Mouse (Mus musculus) gastrocnemius, adult 18-20 months (tissue): ENCODE data around the gene Cenpe. TPM values are rescaled to one million over a fixed set of nuclear protein-coding genes. Genes with fewer than 3 reads are reported as not detected.

Experiments
- DNase-seq: peaks from one replicate; pipeline ENCODE4 v3.0.0; 2021; ENCODE audit warnings: low spot score
- total RNA-seq, 2 experiments: library from RNA; stranded (reverse); gene quantifications; 2 replicates each; pipeline ENCODE4 v1.2.3; 2021

The Cenpe gene
- total RNA-seq, 2 experiments from 2014 or later: 0.05 to 0.14 TPM

GRCm38 (mm10) chr3:135280669-135281415 is 68.5 kb downstream of the Cenpe start, which contains the start of gene Bdh2:
Bdh2 (plus strand) TSS chr3:135281221.
- DNase-seq: peak; percentile 80

GRCm38 (mm10) chr3:135281701-135282100 is 69.4 kb downstream of the Cenpe start:
- DNase-seq: no peak

- no peak for DNase-seq
These were observed 72.9 kb downstream of the Cenpe start for GRCm38 (mm10) chr3:135285256-135285655.

GRCm38 (mm10) chr3:135285807-135286206 is 73.5 kb downstream of the Cenpe start:
- no peak for DNase-seq

- DNase-seq: no peak
These were observed 75.9 kb downstream of the Cenpe start for GRCm38 (mm10) chr3:135288138-135288750.

- no peak for DNase-seq
These were observed 76.8 kb downstream of the Cenpe start for GRCm38 (mm10) chr3:135289148-135289547.

GRCm38 (mm10) chr3:135290249-135290894 is 78.0 kb downstream of the Cenpe start:
- DNase-seq: peak; percentile 17

GRCm38 (mm10) chr3:135293703-135294102 is 81.4 kb downstream of the Cenpe start:
- no peak for DNase-seq

- DNase-seq: no peak
These were observed 83.2 kb downstream of the Cenpe start for GRCm38 (mm10) chr3:135295559-135295958.

GRCm38 (mm10) chr3:135298560-135298959 is 86.2 kb downstream of the Cenpe start:
- peak; percentile 12 for DNase-seq

GRCm38 (mm10) chr3:135300081-135300480 is 87.7 kb downstream of the Cenpe start:
- no peak for DNase-seq

- no peak for DNase-seq
These were observed 91.7 kb downstream of the Cenpe start for GRCm38 (mm10) chr3:135304060-135304459.

GRCm38 (mm10) chr3:135304566-135304965 is 92.2 kb downstream of the Cenpe start:
- DNase-seq: no peak

GRCm38 (mm10) chr3:135307411-135308259 is 95.3 kb downstream of the Cenpe start, which contains the start of gene Slc9b2:
Slc9b2 (plus strand) TSS chr3:135307700.
- DNase-seq: no peak

- no peak for DNase-seq
These were observed 100.7 kb downstream of the Cenpe start for GRCm38 (mm10) chr3:135312916-135313491.

- DNase-seq: no peak
These were observed 101.4 kb downstream of the Cenpe start for GRCm38 (mm10) chr3:135313727-135314126.

GRCm38 (mm10) chr3:135314811-135315210 is 102.5 kb downstream of the Cenpe start:
- DNase-seq: no peak

- no peak for DNase-seq
These were observed 103.5 kb downstream of the Cenpe start for GRCm38 (mm10) chr3:135315720-135316425.

GRCm38 (mm10) chr3:135318331-135318730 is 106.0 kb downstream of the Cenpe start:
- no peak for DNase-seq
